Mouse (Mus musculus): ENCODE results near the gene Gm10477. TPM values are rescaled to one million over a fixed set of nuclear protein-coding genes. Genes with fewer than 3 reads are reported as not detected.
"Not testable (repeated sequence)": the region's sequence is repeated elsewhere in the genome, so short reads cannot be mapped to it uniquely, and the experiment has no call there.

The Gm10477 gene
- not detected in 2 replicates for polyA plus RNA-seq (2014; fragmentation: Nextera tagmentation; extraction: Ambion mirVana)

GRCm38 (mm10) chrX:56524442-56524841, at the start of gene Gm10477:
TSS of gene Gm10477 (plus strand) at chrX:56524742.
- H3K27ac ChIP-seq (replicated peaks; ENCODE audit: low read depth, low read length); H3K36me3 ChIP-seq (replicated peaks; ENCODE audit: control insufficient read depth, insufficient read depth, low read depth, low read length); H3K4me2 ChIP-seq (ENCODE audit: low read depth, low read length); H3K9me3 ChIP-seq (replicated peaks; ENCODE audit: control insufficient read depth, low read length); H3K4me1 ChIP-seq (ENCODE audit: control insufficient read depth, insufficient read depth, low read length); H3K4me3 ChIP-seq (ENCODE audit: low read depth, low read length); H3K27me3 ChIP-seq (ENCODE audit: control insufficient read depth, insufficient read depth, low read length); ATAC-seq (replicated peaks; ENCODE audit: insufficient number of reproducible peaks, low FRiP score, low TSS enrichment, low read depth); H3K9ac ChIP-seq (replicated peaks; ENCODE audit: low read length); DNase-seq (ENCODE audit: low spot score): not testable (repeated sequence)
- 83% methylated on average over 6 of the region's 6 CpGs for WGBS

GRCm38 (mm10) chrX:56477553-56477952, 47.0 kb upstream of the Gm10477 start:
- H3K9me3 ChIP-seq (replicated peaks; ENCODE audit: control insufficient read depth, low read length) = no peaks in the 10 kb centered on the region
- ATAC-seq (replicated peaks; ENCODE audit: insufficient number of reproducible peaks, low FRiP score, low TSS enrichment, low read depth) (no peak), DNase-seq (ENCODE audit: low spot score) (no peak)
- 96% methylated on average over 3 of the region's 3 CpGs for WGBS
- H3K9ac ChIP-seq (replicated peaks; ENCODE audit: low read length) = no peak overlapping the region
- H3K27me3 ChIP-seq (ENCODE audit: control insufficient read depth, insufficient read depth, low read length) = no peaks in the 10 kb centered on the region
- no peaks in the 10 kb centered on the region for H3K4me1 ChIP-seq (ENCODE audit: control insufficient read depth, insufficient read depth, low read length)
- H3K4me3 ChIP-seq (ENCODE audit: low read depth, low read length) = no peak overlapping the region
- H3K4me2 ChIP-seq (ENCODE audit: low read depth, low read length) = no peak overlapping the region
- no peak overlapping the region for H3K27ac ChIP-seq (replicated peaks; ENCODE audit: low read depth, low read length)
- H3K36me3 ChIP-seq (replicated peaks; ENCODE audit: control insufficient read depth, insufficient read depth, low read depth, low read length) = no peaks in the 10 kb centered on the region

DNA sequence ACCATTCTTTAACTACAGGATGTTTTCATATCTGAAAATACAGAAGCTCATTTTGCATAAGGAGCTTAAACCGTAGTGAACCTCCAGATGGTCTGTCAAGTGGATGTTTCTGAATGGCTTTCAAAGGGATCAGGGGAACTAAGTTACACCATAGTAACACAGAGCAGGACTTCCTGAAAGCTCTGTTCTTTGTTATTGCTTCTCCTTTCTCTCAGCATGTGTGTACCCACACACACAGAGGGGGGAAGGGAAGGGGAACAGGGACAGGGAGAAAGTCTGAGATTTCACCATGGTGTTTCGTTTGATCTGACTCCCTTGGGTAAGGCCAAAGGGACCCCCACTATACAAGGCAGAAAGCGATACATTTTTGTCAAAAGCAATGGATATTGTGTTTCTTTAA, 42.6 kb upstream of the Gm10477 start:
- H3K27me3 ChIP-seq (ENCODE audit: control insufficient read depth, insufficient read depth, low read length) = no peaks in the 10 kb centered on the region
- no peak overlapping the region for H3K4me2 ChIP-seq (ENCODE audit: low read depth, low read length)
- H3K9me3 ChIP-seq (replicated peaks; ENCODE audit: control insufficient read depth, low read length) = no peaks in the 10 kb centered on the region
- no peak for ATAC-seq (replicated peaks; ENCODE audit: insufficient number of reproducible peaks, low FRiP score, low TSS enrichment, low read depth)
- no peak overlapping the region for H3K4me3 ChIP-seq (ENCODE audit: low read depth, low read length)
- H3K27ac ChIP-seq (replicated peaks; ENCODE audit: low read depth, low read length) = no peak overlapping the region
- H3K36me3 ChIP-seq (replicated peaks; ENCODE audit: control insufficient read depth, insufficient read depth, low read depth, low read length) = no peaks in the 10 kb centered on the region
- WGBS = 71% methylated on average over 3 of the region's 3 CpGs
- H3K9ac ChIP-seq (replicated peaks; ENCODE audit: low read length) = no peak overlapping the region
- no peak for DNase-seq (ENCODE audit: low spot score)
- H3K4me1 ChIP-seq (ENCODE audit: control insufficient read depth, insufficient read depth, low read length) = no peaks in the 10 kb centered on the region

DNA sequence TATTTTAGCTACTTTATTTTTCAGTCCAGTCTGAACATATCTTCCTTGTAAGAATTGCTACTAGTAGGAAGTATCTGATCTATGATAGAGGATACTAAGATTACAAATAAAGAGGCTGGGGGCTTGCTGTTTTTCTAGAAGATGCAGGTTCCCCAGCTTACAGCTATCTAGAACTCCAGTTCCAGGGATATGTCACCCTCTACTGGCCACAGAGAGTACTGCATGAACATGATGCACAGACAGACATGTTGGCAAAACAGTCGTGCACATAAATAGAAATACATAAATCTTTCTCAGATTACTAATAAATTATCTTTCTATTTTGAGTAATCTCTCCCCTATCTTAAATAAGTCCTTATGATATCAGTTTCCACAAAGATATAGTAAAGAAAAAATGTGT, 34.8 kb upstream of the Gm10477 start:
- no peak for ATAC-seq (replicated peaks; ENCODE audit: insufficient number of reproducible peaks, low FRiP score, low TSS enrichment, low read depth)
- Histone ChIP-seq H3K9me3 (replicated peaks; ENCODE audit: control insufficient read depth, low read length) (no peaks in the 10 kb centered on the region), H3K36me3 (replicated peaks; ENCODE audit: control insufficient read depth, insufficient read depth, low read depth, low read length) (no peaks in the 10 kb centered on the region), H3K9ac (replicated peaks; ENCODE audit: low read length) (no peak overlapping the region), H3K27ac (replicated peaks; ENCODE audit: low read depth, low read length) (no peak overlapping the region), H3K4me1 (ENCODE audit: control insufficient read depth, insufficient read depth, low read length) (no peaks in the 10 kb centered on the region), H3K4me3 (ENCODE audit: low read depth, low read length) (no peak overlapping the region), H3K27me3 (ENCODE audit: control insufficient read depth, insufficient read depth, low read length) (no peaks in the 10 kb centered on the region), H3K4me2 (ENCODE audit: low read depth, low read length) (no peak overlapping the region)
- 27% methylated on average over 1 of the region's 1 CpGs for WGBS
- peak; percentile 79 for DNase-seq (ENCODE audit: low spot score)

- 84% methylated on average over 7 of the region's 7 CpGs for WGBS
- no peak for DNase-seq (ENCODE audit: low spot score)
- no peaks in the 10 kb centered on the region for H3K36me3 ChIP-seq (replicated peaks; ENCODE audit: control insufficient read depth, insufficient read depth, low read depth, low read length)
- no peaks in the 10 kb centered on the region for H3K9me3 ChIP-seq (replicated peaks; ENCODE audit: control insufficient read depth, low read length)
- ATAC-seq (replicated peaks; ENCODE audit: insufficient number of reproducible peaks, low FRiP score, low TSS enrichment, low read depth) = no peak
- H3K4me2 ChIP-seq (ENCODE audit: low read depth, low read length) = no peak overlapping the region
- no peaks in the 10 kb centered on the region for H3K27me3 ChIP-seq (ENCODE audit: control insufficient read depth, insufficient read depth, low read length)
- H3K27ac ChIP-seq (replicated peaks; ENCODE audit: low read depth, low read length) = no peak overlapping the region
- H3K4me3 ChIP-seq (ENCODE audit: low read depth, low read length) = no peak overlapping the region
- no peaks in the 10 kb centered on the region for H3K4me1 ChIP-seq (ENCODE audit: control insufficient read depth, insufficient read depth, low read length)
- H3K9ac ChIP-seq (replicated peaks; ENCODE audit: low read length) = no peak overlapping the region
Measured at GRCm38 (mm10) chrX:56497241-56497640, 27.3 kb upstream of the Gm10477 start.

DNA sequence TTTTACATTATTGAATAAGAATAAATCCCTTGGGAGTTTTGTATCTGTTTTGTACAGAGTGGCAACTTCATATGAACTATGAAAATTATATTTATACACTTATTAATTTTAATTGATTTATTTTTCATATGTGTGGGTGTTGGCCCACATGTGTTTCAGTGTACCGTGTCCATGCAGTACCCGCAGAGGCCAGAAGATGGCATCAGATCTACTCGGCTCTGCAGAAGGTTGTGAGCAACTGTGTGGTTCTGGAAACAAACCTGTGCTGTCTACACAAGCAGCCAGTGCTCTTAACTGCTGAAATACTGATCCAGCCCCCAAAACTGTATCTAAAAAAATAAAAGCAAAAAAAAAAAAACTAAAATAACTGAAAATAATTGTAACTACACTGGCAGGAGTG, 6.7 kb downstream of the Gm10477 start:
- Histone ChIP-seq H3K4me1 (ENCODE audit: control insufficient read depth, insufficient read depth, low read length) (no peaks in the 10 kb centered on the region), H3K4me2 (ENCODE audit: low read depth, low read length) (no peak overlapping the region), H3K27me3 (ENCODE audit: control insufficient read depth, insufficient read depth, low read length) (no peaks in the 10 kb centered on the region), H3K4me3 (ENCODE audit: low read depth, low read length) (no peak overlapping the region), H3K36me3 (replicated peaks; ENCODE audit: control insufficient read depth, insufficient read depth, low read depth, low read length) (no peaks in the 10 kb centered on the region), H3K9ac (replicated peaks; ENCODE audit: low read length) (no peak overlapping the region), H3K9me3 (replicated peaks; ENCODE audit: control insufficient read depth, low read length) (no peaks in the 10 kb centered on the region), H3K27ac (replicated peaks; ENCODE audit: low read depth, low read length) (no peak overlapping the region)
- ATAC-seq (replicated peaks; ENCODE audit: insufficient number of reproducible peaks, low FRiP score, low TSS enrichment, low read depth) = no peak
- DNase-seq (ENCODE audit: low spot score) = peak; percentile 59
- WGBS = 9% methylated on average over 3 of the region's 3 CpGs

- Histone ChIP-seq H3K9ac (replicated peaks; ENCODE audit: low read length) (no peak overlapping the region), H3K9me3 (replicated peaks; ENCODE audit: control insufficient read depth, low read length) (no peaks in the 10 kb centered on the region), H3K4me3 (ENCODE audit: low read depth, low read length) (no peak overlapping the region), H3K4me2 (ENCODE audit: low read depth, low read length) (no peak overlapping the region), H3K4me1 (ENCODE audit: control insufficient read depth, insufficient read depth, low read length) (no peaks in the 10 kb centered on the region), H3K36me3 (replicated peaks; ENCODE audit: control insufficient read depth, insufficient read depth, low read depth, low read length) (no peaks in the 10 kb centered on the region), H3K27ac (replicated peaks; ENCODE audit: low read depth, low read length) (no peak overlapping the region), H3K27me3 (ENCODE audit: control insufficient read depth, insufficient read depth, low read length) (no peaks in the 10 kb centered on the region)
- 52% methylated on average over 4 of the region's 4 CpGs for WGBS
- DNase-seq (ENCODE audit: low spot score) = peak; percentile 36
- ATAC-seq (replicated peaks; ENCODE audit: insufficient number of reproducible peaks, low FRiP score, low TSS enrichment, low read depth) = no peak
Measured at GRCm38 (mm10) chrX:56537162-56537561, 12.6 kb downstream of the Gm10477 start.

GRCm38 (mm10) chrX:56549506-56549905, 25.0 kb downstream of the Gm10477 start, which contains the start of gene Gm648:
TSS of gene Gm648 (minus strand) at chrX:56549606.
- Histone ChIP-seq H3K4me3 (ENCODE audit: low read depth, low read length) (no peak within 1 kb of the TSS), H3K9me3 (replicated peaks; ENCODE audit: control insufficient read depth, low read length) (no peaks in the 10 kb centered on the region), H3K36me3 (replicated peaks; ENCODE audit: control insufficient read depth, insufficient read depth, low read depth, low read length) (no peaks in the 10 kb centered on the region), H3K4me2 (ENCODE audit: low read depth, low read length) (no peak within 1 kb of the TSS), H3K27ac (replicated peaks; ENCODE audit: low read depth, low read length) (no peak within 1 kb of the TSS), H3K9ac (replicated peaks; ENCODE audit: low read length) (no peak within 1 kb of the TSS), H3K4me1 (ENCODE audit: control insufficient read depth, insufficient read depth, low read length) (no peaks in the 10 kb centered on the region), H3K27me3 (ENCODE audit: control insufficient read depth, insufficient read depth, low read length) (no peaks in the 10 kb centered on the region)
- DNase-seq (ENCODE audit: low spot score) (no peak), ATAC-seq (replicated peaks; ENCODE audit: insufficient number of reproducible peaks, low FRiP score, low TSS enrichment, low read depth) (no peak)
- 78% methylated on average over 7 of the region's 7 CpGs for WGBS

All from embryonic facial prominence, embryonic 11.5 days (tissue).